In genomic region chr12:32085189-32085588, GRCm38 (mm10) we compare ENCODE assay signal across 1 mouse cellular context.
TF ChIP-seq lines count a peak whose summit lies in the region.

No protein-coding gene starts in this region.

TF ChIP-seq in MEL, 35 proteins besides CTCF, POLR2A, EP300 and RAD21 (continued from another document):
- TF ChIP-seq SMC3 (IDR thresholded peaks at IDR 0.05; ENCODE audit: low read depth, low read length) (peak; percentile 22; the same call in 1 of the 2 replicates), TCF12 (IDR thresholded peaks at IDR 0.05; ENCODE audit: low read depth, low read length) (peak; percentile 82), ETS1 (IDR thresholded peaks at IDR 0.05; ENCODE audit: low read depth, low read length) (peak; percentile 82), E2F4 (IDR thresholded peaks at IDR 0.05; ENCODE audit: borderline replicate concordance, low read depth, low read length) (no peak), ZNF384 (IDR thresholded peaks at IDR 0.05; ENCODE audit: low read depth, low read length) (no peak), SIN3A (IDR thresholded peaks at IDR 0.05; ENCODE audit: low read length) (peak; percentile 57; the same call in 1 of the 2 replicates), POLR2AphosphoS5 (IDR thresholded peaks at IDR 0.05; ENCODE audit: borderline replicate concordance, low read depth, low read length) (no peak), HCFC1 (IDR thresholded peaks at IDR 0.05; ENCODE audit: low read depth, low read length) (no peak), MEF2A (IDR thresholded peaks at IDR 0.05; ENCODE audit: extremely low read depth, insufficient replicate concordance, low read depth, low read length, poor library complexity, severe bottlenecking) (no peak), USF2 (IDR thresholded peaks at IDR 0.05; ENCODE audit: borderline replicate concordance in 1 of 2, insufficient read depth in 1 of 2, low read depth in 1 of 2, low read length in 2 of 2) (no peak), USF1 (IDR thresholded peaks at IDR 0.05; ENCODE audit: low read depth, low read length) (no peak), MYC (IDR thresholded peaks at IDR 0.05; ENCODE audit: low read depth, low read length) (0 out of 2 replicates have a peak, but pooled peaks have one; percentile 18), TBP (IDR thresholded peaks at IDR 0.05; ENCODE audit: low read depth, low read length) (no peak), MAZ (IDR thresholded peaks at IDR 0.05; ENCODE audit: low read depth, low read length) (no peak)
